Mouse (Mus musculus): ENCODE results near the gene Hfm1.

Gene Hfm1

GRCm38 (mm10) chr5:106925488-106926368, at the start of gene Hfm1:
TSS of gene Hfm1 (minus strand) at chr5:106926321.
- no peak for DNase-seq (ENCODE audit: low read depth in 1 of 2, low spot score in 2 of 2)

DNA sequence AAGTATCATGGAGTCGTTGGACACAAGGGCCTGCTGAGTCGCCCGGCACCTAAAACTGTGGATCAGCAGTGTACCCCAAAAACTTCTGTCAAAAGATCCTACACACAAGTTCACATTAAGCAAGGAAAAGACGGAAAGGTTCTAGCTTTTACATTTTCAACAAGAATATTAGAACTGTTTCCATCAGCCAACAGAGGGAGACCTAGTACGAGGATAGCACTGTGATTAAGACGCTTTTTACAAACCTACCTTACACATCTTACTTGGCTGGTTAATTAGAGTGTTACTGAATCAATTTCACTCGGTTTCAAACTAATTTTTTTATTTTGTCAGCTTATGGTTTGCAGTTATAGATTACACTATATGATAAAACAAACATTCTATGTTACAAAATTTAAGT, 47.8 kb upstream of the Hfm1 start:
- DNase-seq (ENCODE audit: low read depth in 1 of 2, low spot score in 2 of 2): no peak

DNA sequence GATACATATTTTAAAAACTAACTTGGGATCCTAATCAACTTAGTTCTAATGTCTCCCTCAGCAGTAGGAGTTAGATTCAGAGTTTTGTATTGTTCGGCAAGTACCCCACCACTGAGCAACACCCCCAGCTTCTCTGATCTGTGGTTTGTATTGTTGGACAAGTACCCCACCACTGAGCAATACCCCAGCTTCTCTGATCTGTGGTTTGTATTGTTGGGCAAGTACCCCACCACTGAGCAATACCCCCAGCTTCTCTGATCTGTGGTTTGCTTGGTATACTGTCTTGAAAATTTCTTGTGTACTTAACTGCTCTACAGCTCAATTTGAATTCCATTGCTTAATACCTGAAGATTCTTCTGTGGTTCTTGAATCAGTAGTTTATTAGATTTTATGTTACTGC, 41.5 kb upstream of the Hfm1 start:
- no peak for DNase-seq (ENCODE audit: low read depth in 1 of 2, low spot score in 2 of 2)

DNA sequence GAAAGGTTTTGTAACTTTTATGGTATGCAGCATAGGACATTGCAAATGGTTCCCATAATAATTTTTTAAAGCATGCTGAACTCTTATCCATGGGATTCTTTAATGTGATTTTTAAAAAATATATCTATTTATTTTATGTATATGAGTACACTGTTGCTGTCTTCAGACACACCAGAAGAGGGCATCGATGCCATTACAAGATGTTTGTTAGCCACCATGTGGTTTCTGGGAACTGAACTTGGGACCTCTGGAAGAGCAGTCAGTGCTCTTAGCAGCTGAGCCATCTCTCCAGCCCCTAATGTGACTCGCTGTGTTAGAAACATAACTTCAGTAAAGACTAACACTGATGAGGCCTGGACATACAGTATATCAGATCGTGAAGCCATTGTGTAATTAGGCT, 40.3 kb upstream of the Hfm1 start:
- no peak for DNase-seq (ENCODE audit: low read depth in 1 of 2, low spot score in 2 of 2)

GRCm38 (mm10) chr5:106964513-106965014, 38.4 kb upstream of the Hfm1 start:
- DNase-seq (ENCODE audit: low read depth in 1 of 2, low spot score in 2 of 2): no peak

DNA sequence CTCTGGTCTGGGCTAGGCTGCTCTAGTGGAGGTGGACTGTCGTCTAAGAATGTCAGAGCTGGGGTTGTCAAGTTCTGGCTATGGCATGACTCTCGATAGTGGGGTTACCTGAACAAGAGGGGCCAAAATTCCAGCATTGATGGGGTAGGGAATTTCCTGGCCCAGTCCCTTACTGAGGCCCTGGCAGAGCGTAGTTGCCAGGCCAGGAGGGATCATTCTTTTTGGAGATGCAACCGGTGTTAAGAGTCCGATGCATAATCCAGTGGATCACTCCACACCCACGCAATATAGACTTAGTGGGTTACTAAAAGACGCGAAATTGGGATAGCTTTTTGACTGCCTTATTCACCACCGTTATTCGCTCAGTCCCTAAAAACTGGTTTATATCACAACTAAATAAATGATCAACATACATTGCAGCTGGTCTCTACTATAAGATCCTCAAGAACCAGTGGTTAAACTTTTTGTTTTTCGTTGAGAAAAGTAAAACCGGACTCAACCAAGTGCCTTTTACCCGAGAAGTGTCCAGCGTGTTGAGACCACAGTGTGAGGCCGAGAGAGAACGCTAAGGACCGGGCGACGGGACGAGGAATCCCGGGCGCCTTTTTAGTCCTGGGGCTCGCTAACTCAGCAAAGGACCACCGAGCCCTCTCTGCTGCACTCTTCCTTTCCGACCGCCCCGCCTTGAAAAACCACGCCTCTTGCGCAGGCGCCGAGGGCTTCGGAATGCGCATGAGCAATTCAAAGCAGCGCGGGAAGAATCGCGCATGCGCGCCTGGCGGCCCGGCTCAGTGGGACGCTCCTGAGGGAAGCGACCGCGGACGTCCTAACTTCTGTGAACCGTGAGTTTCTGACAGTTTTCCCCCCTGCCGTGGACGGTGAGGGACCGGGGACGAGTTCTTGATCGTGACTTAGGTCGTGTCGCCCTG, 37.7 kb upstream of the Hfm1 start, which contains the start of gene Cdc7:
TSS of gene Cdc7 (plus strand) at position 739 of the 929 bp plus-strand sequence.
- peak; percentile 58 to 85 for DNase-seq (ENCODE audit: low read depth in 1 of 2, low spot score in 2 of 2)

DNA sequence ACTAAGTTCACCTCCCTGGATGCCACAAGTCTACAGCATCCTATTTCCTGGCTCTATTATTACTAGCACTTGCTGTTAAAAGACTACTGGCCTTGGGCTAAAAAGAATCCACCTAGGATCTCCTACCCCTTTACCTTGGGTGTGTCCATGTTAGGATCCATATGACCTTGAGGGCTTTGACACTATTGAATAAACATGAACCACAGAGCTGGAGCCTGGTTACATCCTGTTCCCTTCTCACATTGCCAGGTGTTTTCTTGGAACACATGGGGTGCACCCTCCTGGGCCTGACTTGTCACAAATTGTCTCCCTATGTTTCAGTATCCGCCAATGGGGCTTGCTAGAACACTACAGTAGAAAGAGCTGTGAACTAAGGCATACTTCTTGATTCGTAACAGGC, 34.3 kb upstream of the Hfm1 start:
- no peak for DNase-seq (ENCODE audit: low read depth in 1 of 2, low spot score in 2 of 2)

GRCm38 (mm10) chr5:106959031-106959430, 32.9 kb upstream of the Hfm1 start:
- no peak for DNase-seq (ENCODE audit: low read depth in 1 of 2, low spot score in 2 of 2)

DNA sequence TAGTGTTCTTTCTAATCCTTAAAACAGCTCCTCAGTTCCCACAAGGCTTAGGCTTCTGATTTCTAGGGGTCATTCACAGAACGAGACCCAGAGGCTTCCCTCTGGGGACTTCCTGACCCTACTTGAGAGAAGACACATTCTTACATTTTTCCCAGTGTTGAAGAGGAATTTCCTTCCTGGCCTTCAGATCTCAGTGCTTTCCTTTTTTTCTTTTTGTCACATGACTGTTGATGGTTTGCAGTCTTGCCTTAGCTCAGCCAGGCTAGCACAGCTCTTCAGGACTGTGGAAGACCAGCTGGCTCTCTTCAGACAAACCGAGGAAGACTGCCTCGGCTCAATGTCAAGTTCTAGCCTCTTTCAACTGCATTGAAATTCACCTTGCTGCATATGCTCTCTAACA, 30.3 kb upstream of the Hfm1 start:
- no peak for DNase-seq (ENCODE audit: low read depth in 1 of 2, low spot score in 2 of 2)

GRCm38 (mm10) chr5:106948683-106949082, 22.6 kb upstream of the Hfm1 start:
- DNase-seq (ENCODE audit: low read depth in 1 of 2, low spot score in 2 of 2): no peak

DNA sequence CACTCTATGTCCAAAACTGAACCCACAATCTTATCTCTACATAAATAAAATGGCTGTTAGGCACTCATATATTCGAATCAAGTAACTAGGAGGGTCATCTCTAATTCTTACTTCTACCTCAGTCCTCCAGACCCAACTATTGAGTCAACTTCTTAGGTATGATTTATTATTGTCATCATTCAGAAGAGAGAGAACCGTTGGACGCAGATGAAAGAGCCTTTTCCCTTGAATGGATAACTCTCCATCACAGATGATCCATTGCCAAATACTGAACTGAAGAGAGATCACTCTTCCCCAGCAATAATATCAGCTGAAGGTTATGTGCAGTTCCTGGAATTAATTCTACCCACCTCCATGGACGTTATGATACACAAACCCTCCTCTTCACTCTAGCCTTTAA, 20.2 kb upstream of the Hfm1 start:
- DNase-seq (ENCODE audit: low read depth in 1 of 2, low spot score in 2 of 2): no peak

GRCm38 (mm10) chr5:106927996-106928395, 1.9 kb upstream of the Hfm1 start:
- DNase-seq (ENCODE audit: low read depth in 1 of 2, low spot score in 2 of 2): no peak

- no peak for DNase-seq (ENCODE audit: low read depth in 1 of 2, low spot score in 2 of 2)
These were observed 207 bp upstream of the Hfm1 start for GRCm38 (mm10) chr5:106926369-106926686.

DNA sequence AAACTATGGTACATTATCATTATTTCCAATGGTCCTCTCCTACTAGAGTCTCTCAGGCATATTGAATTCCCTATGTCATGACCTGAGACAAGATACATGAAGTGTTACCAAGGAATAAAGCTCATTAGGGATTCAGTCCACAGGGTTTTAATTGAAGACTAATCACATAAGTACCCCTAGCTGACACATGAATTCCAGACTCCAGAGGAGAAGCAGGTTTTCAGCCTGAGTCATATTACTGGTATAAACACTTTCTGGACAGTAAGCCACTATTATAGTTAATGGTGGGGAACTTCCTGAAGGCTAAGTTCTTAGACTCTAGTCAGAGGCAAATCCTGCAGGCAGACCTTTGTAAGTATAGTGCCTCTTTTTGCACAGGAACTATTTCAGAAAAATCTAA, 6.8 kb downstream of the Hfm1 start:
- DNase-seq (ENCODE audit: low read depth in 1 of 2, low spot score in 2 of 2): no peak

- no peak for DNase-seq (ENCODE audit: low read depth in 1 of 2, low spot score in 2 of 2)
These were observed 29.2 kb downstream of the Hfm1 start for GRCm38 (mm10) chr5:106896879-106897278.

DNA sequence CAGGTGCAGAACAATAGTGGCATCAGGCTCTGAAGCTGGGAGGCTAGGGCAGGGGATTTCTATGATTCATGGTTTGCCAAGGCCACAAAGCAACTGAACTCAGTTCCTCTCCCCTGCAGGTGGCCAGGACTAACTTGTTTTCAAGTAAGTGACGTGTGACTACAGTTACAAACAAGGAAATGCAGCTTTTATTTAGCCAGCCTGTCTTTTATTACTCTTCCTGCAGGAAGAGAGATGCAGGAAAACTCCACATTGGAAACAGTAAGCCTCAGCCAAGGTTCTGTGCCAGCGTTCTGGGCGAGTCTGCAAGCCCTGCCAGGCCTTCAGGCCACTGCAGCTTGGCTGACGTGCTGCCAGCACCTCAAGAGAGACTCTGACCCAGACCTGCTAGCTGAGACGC, 34.3 kb downstream of the Hfm1 start:
- DNase-seq (ENCODE audit: low read depth in 1 of 2, low spot score in 2 of 2): no peak

- no peak for DNase-seq (ENCODE audit: low read depth in 1 of 2, low spot score in 2 of 2)
These were observed 38.6 kb downstream of the Hfm1 start for GRCm38 (mm10) chr5:106887303-106888071.

GRCm38 (mm10) chr5:106885517-106885916, 40.6 kb downstream of the Hfm1 start:
- no peak for DNase-seq (ENCODE audit: low read depth in 1 of 2, low spot score in 2 of 2)

GRCm38 (mm10) chr5:106876438-106876837, 49.7 kb downstream of the Hfm1 start:
- DNase-seq (ENCODE audit: low read depth in 1 of 2, low spot score in 2 of 2): no peak

- peak in 1 of 2 experiments; percentile 4 for DNase-seq (ENCODE audit: low read depth in 1 of 2, low spot score in 2 of 2)
These were observed 65.7 kb downstream of the Hfm1 start for GRCm38 (mm10) chr5:106860415-106860814.

DNA sequence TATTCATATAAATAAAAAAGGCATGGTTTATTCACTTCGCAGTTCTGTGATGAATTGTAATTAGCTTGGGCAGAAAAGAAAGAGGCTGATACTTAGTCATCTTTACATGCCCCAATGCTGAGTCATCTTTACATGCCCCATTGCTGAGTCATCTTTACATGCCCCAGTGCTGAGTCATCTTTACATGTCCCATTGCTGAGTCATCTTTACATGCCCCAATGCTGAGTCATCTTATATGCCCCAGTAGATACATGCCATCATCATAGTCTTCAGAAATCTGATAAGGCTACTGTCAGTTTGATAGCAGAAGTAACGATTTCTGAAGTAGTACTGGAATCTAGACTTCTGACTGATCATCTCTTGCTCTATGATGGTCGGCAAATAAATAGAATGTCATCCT, 72.8 kb downstream of the Hfm1 start:
- DNase-seq (ENCODE audit: low read depth in 1 of 2, low spot score in 2 of 2): no peak
